Mouse (Mus musculus): Measurements from ENCODE around the gene Prkcz. TPM values are rescaled to one million over a fixed set of nuclear protein-coding genes. Genes with fewer than 3 reads are reported as not detected.

Gene Prkcz
- polyA plus RNA-seq, 1 experiment from 2014 or later, result 9.3 TPM

DNA sequence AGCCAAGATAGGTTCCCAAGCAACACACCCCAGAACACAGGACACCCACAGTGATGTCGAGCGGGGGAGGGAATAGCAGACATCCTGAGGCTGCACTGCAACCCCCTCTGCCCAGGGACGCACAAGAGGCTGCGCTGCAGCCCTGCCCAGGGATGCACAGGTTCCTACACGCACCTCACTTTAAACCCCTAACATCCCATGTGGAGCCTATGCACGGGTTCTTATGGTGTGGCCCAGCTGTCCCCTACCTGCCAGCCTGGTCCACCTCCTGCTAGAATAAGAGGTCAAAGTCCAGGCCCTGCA lies 147.5 kb downstream of the Prkcz start:
- DNase-seq (ENCODE audit: low spot score) (no peak), ATAC-seq (ENCODE audit: insufficient number of reproducible peaks, low FRiP score, low TSS enrichment, low read depth) (no peak)
- peaks cover 9% of the 10 kb centered on the region; the same call in 1 of the 2 replicates for H3K36me3 ChIP-seq (ENCODE audit: control insufficient read depth, insufficient read depth, low read length)
- H3K9ac ChIP-seq (ENCODE audit: low read length), result no peak overlapping the region
- H3K4me1 ChIP-seq (ENCODE audit: control insufficient read depth, insufficient read depth, low read length), result peaks cover 50% of the 10 kb centered on the region
- no peak overlapping the region for H3K4me3 ChIP-seq (ENCODE audit: low read depth, low read length)
- H3K27me3 ChIP-seq (ENCODE audit: control insufficient read depth, insufficient read depth, low read length), result no peaks in the 10 kb centered on the region
- WGBS, result 80% methylated on average over 6 of the region's 6 CpGs
- H3K27ac ChIP-seq (replicated peaks; ENCODE audit: low read depth, low read length), result no peak overlapping the region
- no peaks in the 10 kb centered on the region for H3K9me3 ChIP-seq (ENCODE audit: control insufficient read depth, low read length)
- no peak overlapping the region for H3K4me2 ChIP-seq (ENCODE audit: low read depth, severe bottlenecking)

DNA sequence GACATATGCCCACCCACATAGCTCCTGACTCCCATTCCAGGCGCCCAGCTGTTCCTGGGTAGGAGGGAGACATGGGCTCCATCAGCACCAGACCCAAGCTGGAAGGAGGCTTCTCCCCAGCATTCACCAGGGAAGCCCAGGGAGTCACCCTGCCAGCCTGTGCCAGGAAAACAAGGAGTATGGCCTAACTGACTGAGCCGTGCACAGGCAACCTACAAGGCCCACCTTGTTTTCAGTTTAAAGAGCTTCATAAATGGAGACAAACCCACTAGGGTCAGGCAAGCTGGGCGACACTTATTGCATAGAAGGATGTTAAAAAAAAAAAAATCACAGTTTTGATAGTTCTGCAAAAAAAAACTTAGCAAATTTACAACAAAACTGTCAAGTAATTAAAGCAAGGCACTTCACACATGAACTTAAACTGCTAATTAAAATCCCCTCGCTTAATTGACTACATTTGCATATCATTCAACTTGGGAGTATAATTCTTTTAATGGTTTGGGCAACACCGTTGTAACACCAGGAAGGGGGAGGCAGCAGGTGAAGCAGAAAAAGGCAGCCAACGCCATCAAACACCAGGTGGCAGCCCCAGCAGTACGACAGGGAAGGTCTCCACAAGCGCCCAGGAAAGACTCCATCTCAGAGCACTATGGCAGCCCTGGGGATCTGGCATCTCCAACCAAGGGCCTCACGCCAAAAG lies 148.0 kb downstream of the Prkcz start:
- Histone ChIP-seq H3K4me3 (ENCODE audit: low read depth, low read length) (no peak overlapping the region), H3K9me3 (ENCODE audit: control insufficient read depth, low read length) (no peaks in the 10 kb centered on the region), H3K9ac (ENCODE audit: low read length) (no peak overlapping the region), H3K4me1 (ENCODE audit: control insufficient read depth, insufficient read depth, low read length) (peaks cover 50% of the 10 kb centered on the region), H3K4me2 (ENCODE audit: low read depth, severe bottlenecking) (no peak overlapping the region), H3K27ac (replicated peaks; ENCODE audit: low read depth, low read length) (no peak overlapping the region), H3K36me3 (ENCODE audit: control insufficient read depth, insufficient read depth, low read length) (peaks cover 9% of the 10 kb centered on the region; the same call in 1 of the 2 replicates), H3K27me3 (ENCODE audit: control insufficient read depth, insufficient read depth, low read length) (no peaks in the 10 kb centered on the region)
- ATAC-seq (ENCODE audit: insufficient number of reproducible peaks, low FRiP score, low TSS enrichment, low read depth) (no peak), DNase-seq (ENCODE audit: low spot score) (no peak)
- 63% methylated on average over 9 of the region's 9 CpGs for WGBS

Other genes with a start within 250 kb of the Prkcz start
- 17.7 and 17.8 TPM in 2 replicates for gene Ski, start 138.8 kb downstream of the Prkcz start, polyA plus RNA-seq (2014; fragmentation: Nextera tagmentation; extraction: Ambion mirVana)
- 103 and 104 TPM in 2 replicates for gene Faap20, start 111.6 kb downstream of the Prkcz start, polyA plus RNA-seq (2014; fragmentation: Nextera tagmentation; extraction: Ambion mirVana)
- gene Gabrd, start 36.8 kb upstream of the Prkcz start, polyA plus RNA-seq (2014; fragmentation: Nextera tagmentation; extraction: Ambion mirVana), result 0.08 TPM in 1 of 2 replicates, not detected in the other
- gene Cfap74, start 47.8 kb upstream of the Prkcz start, polyA plus RNA-seq (2014; fragmentation: Nextera tagmentation; extraction: Ambion mirVana), result 5.1 and 6.1 TPM in 2 replicates
- gene Tmem52, start 107.8 kb upstream of the Prkcz start, polyA plus RNA-seq (2014; fragmentation: Nextera tagmentation; extraction: Ambion mirVana), result not detected in 2 replicates
- 625 and 626 TPM in 2 replicates for gene Gnb1, start 130.0 kb upstream of the Prkcz start, polyA plus RNA-seq (2014; fragmentation: Nextera tagmentation; extraction: Ambion mirVana)
- 99.1 and 105 TPM in 2 replicates for gene Nadk, start 201.0 kb upstream of the Prkcz start, polyA plus RNA-seq (2014; fragmentation: Nextera tagmentation; extraction: Ambion mirVana)
- 16.1 and 16.4 TPM in 2 replicates for gene Slc35e2, start 240.1 kb upstream of the Prkcz start, polyA plus RNA-seq (2014; fragmentation: Nextera tagmentation; extraction: Ambion mirVana)